Mouse (Mus musculus) right cerebral cortex, postnatal 10 days (tissue): ENCODE measurements around the gene Gm26920.
A peak's percentile ranks its signal among the peaks of the same experiment; 100 is the strongest.
"Not testable (repeated sequence)": the region's sequence is repeated elsewhere in the genome, so short reads cannot be mapped to it uniquely, and the experiment has no call there.

Experiments
- DNase-seq, 2 experiments: peaks; one replicate each; pipeline ENCODE4 v3.0.0; 2021; ENCODE audit warnings: low spot score in 2 of 2

Gene Gm26920

DNA sequence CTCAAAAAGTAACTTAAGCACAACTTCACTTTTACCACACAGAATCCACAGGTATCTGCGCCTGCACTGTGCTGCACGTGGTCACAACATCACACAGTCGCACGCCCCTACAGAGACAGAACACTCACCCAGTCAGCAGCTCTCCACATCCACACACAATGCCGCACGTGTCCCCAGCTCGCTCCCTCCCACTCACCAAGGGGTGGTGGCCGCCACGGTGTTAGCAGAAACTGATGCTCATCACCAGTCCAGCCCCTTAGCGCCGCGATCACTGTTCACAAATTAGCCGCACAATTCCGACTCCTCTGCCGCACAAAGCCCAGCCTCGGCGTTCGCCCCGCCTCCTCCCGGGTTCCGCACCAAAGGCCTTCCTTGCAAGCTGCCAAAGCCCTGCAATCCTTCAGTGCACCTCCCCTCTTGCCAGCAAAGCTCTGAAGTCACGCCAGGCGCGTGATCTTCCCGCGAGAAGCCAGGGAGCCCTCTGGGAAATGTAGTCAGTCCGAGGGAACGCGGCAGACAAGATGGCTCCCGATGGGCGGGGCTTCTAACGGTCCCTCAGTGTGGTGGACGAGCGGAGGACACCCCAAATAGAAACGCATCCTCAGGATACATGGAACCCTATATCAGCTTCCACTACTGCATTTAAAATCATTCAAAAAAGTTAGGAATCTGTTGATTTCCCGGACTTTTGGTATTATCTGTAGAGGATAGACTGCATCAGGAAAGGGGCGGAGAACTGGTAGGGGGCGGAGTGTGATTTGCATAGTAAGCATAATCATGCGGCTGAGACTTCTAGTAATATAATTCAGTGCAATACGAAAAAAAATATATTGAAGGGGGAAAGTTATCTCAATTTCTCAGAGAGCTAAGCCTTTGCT lies at the start of gene Gm26920, which contains the start of gene Zfp566:
Gene Gm26920 (minus strand): TSS at position 319 of the 878 bp plus-strand sequence.
Gene Zfp566 (minus strand): TSS at position 436 of the 878 bp plus-strand sequence.
- DNase-seq, result peak; percentile 97 to 98

DNA sequence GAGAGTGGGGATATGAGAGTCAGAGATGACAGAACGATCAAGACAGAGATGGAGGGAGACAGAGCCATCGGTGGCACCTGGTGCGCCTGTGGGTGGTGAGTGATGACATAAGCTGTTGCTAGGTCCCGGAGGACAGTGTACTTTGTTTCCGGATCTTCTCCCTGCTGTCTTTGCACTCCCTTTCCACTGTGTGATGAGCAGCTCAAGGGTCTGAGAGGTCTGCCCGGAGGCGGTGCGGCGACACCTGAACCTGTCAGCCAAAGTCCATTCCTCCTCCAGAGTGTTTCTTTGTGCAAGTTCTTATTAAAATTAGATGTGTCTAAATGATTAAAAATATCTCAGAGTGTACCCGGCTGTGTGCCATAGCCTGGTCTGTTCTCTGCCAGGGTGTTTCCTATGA lies 46.6 kb upstream of the Gm26920 start:
- DNase-seq, result no peak

GRCm38 (mm10) chr7:30132396-30132795 lies 42.2 kb upstream of the Gm26920 start:
- DNase-seq, result no peak

DNA sequence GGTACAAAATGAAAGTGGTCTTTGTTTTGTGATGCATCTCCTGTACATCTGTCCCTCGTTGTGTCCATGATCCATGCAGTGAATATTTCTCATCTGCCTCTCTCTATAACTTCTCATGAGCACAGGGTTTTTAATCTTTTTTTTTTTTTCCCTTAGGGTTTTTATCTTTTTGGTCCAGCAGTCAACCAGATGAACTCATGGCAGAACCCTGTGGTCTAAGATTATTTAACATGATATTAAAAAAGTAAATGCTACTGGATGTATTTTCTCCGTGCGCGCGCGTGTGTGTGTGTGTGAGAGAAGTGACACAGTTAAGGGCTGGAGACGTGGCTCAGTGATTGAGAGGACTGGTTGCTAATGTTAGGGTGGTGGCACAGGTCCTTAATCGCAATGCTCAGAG lies 39.7 kb upstream of the Gm26920 start:
- no peak for DNase-seq

- DNase-seq, result no peak
These were observed 31.9 kb upstream of the Gm26920 start for GRCm38 (mm10) chr7:30122188-30122530.

- peak; percentile 93 for DNase-seq
These were observed 31.3 kb upstream of the Gm26920 start, which contains the start of gene Zfp382 for GRCm38 (mm10) chr7:30121308-30122187. Gene Zfp382 (plus strand): TSS chr7:30121942.

DNA sequence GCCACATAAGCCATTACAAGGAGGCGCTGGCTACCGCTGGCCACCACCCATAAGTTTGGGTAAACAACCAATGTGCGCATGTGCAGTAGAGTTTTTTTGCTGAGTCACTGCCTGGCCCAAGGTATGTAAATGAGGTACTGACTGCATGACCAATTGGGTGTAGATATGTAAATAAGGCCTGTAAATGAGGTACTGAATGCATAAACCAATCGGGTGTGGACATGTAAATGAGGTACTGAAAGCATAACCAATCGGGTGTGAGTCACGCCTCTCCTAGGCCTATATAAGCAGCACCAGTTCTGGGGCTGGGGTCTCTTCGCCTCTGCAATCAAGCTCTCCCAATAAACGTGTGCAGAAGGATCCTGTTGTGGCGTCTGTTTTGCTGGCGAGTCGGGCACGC lies 27.7 kb upstream of the Gm26920 start:
- not testable (repeated sequence) for DNase-seq

GRCm38 (mm10) chr7:30116076-30116475 lies 25.9 kb upstream of the Gm26920 start:
- no peak for DNase-seq

GRCm38 (mm10) chr7:30099297-30099696 lies 9.1 kb upstream of the Gm26920 start:
- peak; percentile 90 to 92 for DNase-seq

DNA sequence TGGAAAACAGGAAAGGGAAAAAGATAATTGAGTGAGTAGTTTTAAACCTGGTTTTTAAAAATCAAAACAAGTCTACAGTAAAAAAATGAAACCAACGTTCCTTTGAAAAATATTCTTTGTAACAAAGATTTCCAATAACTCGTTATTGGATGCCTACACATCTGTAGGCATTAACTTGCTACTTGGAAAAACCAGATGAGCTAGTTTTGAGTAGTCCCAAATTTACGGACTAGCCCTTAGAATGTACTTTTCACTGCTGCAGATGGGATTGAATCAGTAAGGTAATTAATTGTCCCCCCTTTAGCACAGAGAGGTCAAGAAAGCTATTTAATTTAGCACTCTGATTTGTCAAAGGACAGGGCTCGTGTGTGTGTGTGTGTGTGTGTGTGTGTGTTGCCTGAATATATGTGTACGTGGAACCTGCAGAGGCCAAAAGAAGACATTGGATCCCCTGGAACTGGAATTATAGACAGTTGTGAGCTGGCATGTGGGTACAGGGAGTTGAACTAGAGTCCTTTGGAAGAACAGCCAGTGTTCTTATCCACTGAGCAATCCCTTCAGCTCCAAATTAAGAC lies 5.4 kb upstream of the Gm26920 start:
- DNase-seq, result no peak

DNA sequence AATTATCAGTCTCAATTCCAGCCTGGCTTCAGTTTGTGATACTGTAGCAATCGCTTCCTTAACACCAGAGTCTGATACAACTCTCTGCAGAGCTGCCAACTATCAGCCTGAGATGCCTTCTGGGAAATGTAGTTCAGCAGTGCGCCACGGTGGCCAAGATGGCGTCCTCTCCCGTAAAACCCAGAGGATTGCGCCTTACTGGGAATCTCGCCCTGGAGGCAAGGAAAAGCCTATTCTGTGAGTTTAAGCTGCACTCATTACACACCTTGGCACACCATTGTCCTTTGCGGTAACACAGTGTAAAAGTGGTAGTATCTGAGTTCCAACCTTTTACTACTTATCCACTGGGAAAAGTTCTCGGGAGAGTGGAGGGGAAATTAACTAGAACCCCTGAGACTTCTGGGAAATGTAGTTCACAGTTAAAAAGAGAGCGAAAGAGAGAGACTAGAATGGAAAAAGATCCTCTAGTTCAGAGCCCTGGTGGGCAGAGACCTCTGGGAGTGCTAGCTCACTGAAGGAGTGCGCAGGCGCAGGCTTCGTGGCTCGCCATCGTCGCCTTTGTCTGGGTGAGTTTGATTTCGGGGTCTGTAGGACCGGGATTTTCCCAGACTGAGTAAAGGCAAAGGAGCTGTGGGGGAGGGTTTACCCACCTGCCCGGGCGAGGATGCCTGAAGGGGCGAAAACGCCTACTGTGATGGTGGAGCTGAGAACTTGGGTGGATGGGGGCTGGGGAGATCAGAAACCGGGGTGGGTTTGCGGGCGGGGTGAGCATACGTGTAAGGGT lies 4.6 kb upstream of the Gm26920 start, which contains the start of gene Zfp260:
Gene Zfp260 (plus strand): TSS at position 132 of the 784 bp plus-strand sequence.
- DNase-seq, result peak; percentile 94 to 95

DNA sequence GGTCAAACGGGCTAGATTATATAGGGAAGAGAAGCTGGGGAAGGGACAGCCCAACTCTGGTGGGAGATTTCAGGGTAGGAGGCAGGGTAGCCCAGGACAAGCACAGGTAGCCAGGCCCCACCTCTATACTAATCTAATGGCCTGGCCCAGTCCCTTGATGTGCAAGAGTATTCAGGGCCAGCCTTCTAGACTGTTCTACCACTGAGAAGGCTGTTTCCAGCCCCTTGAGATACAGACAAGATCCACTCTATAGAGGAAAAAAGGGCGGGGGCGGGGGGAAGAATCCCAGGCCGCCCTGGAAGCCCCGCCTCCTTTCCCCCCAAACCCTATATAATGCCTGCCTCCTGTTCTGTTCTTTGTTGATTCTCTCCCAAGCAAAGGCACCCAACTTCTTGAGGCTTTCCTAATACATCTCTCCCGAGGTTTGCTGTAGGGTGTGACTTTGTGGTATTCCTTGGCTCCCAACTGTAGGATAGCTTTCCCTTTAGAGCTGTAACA lies 3.8 kb upstream of the Gm26920 start:
- DNase-seq, result no peak

GRCm38 (mm10) chr7:30092666-30093065 lies 2.5 kb upstream of the Gm26920 start:
- no peak for DNase-seq

DNA sequence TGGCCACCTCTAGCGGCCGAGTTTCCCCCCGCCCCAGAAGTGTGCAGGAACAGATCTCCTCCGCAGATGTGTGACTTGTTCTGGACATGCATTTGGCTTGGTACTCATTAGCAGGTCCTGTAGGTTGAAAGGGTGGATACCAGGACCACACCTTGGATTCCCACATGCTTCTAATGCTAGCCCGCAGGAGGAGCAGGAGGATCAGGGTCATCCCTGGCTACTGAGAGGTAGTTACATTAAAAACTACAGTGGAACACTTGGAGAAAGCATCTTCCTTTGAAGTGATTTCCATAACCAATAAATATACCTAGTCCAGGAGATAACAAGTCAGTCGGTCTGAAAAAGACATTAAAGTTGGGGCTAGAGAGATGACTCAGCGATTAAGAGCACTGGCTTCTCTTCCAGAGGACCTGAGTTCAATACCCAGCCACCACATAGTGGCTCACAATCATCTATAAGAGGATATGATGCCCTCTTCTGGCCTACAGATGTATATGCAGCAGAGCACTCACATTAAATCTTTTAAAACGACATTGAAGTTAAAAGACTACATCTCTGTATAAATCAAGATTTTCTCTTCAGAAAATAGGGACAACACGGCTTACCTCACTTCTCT lies 868 bp upstream of the Gm26920 start:
- no peak for DNase-seq

- no peak for DNase-seq
These were observed 805 bp downstream of the Gm26920 start for GRCm38 (mm10) chr7:30089405-30089804.

- DNase-seq, result no peak
These were observed 3.7 kb downstream of the Gm26920 start for GRCm38 (mm10) chr7:30086524-30086923.

- DNase-seq, result peak; percentile 89 to 91
These were observed 17.8 kb downstream of the Gm26920 start, which contains the start of gene Zfp82 for GRCm38 (mm10) chr7:30072146-30073028. Gene Zfp82 (minus strand): TSS chr7:30072900.

DNA sequence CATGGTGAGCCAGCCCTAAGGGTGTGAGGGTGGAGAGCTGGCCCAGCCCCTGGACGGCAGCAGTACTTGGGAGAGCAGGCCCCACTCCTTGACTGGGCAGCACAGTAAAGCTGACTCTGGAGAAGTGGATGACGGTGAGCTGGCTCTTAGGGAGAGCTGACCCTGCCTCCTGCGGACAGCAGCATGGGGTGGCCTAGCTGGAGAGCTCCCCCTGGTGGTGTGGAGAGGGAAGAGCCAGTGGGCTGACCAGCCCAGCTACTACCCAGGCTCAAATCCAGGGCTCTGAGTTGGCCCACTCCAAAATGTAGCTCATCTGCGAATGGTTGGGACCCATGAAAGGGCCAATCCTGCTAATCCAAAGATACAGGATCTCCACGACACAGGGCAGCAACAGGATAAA lies 25.6 kb downstream of the Gm26920 start:
- DNase-seq, result no peak

DNA sequence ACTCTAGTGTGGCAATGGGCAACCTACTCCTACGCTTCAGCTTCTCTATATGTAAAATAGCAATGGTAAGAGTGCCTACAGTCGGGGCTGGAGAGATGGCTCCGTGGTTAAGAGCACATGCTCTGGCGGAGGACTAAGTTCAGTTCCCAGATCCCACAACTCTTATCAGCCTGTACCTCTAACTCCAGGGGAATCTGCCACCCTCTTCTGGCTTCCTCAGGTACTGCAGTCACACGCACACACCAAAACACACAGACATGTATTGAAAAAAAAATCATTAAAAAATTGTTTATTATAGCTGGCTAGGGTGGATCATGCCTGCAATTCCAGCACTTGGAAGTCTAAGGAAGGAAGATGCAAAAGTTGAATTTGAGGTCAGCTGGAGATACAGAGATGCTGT lies 27.7 kb downstream of the Gm26920 start:
- no peak for DNase-seq
